Mouse (Mus musculus) erythroblast, embryonic 14.5 days (primary cell): ENCODE results near the gene Trabd2b.

ENCODE experiments used
- GATA1 ChIP-seq: IDR thresholded peaks from 2 replicates; pipeline ENCODE4 v1.6.1; 2012; ENCODE audit warnings: low read length, inconsistent platforms, mixed read lengths
- TAL1 ChIP-seq: IDR thresholded peaks from 3 replicates; pipeline ENCODE4 v1.6.1; 2012; ENCODE audit warnings: low read length, inconsistent platforms, mixed read lengths

DNA sequence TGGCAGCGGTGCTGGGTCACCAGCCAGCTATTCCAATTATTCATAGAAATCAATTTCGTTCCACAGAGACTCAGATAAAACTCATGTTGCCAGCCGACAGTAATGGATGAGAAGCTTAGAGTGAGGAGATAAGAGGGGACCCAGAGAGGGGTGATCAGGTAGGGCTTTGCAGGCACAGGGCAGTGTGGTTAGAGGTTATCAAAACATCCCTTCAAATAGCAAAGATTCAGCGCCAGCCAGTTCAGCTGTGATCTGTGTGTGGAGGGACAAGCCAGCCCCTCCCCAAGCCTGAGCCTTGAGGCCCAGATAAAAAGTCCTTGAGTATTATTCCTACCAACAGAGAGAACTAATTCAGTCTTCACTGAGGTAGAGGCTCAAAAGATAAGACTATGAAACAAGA, 49.1 kb upstream of the Trabd2b start:
- no peak for TF ChIP-seq GATA1
- TF ChIP-seq TAL1, result no peak
